Mouse (Mus musculus): Measurements from ENCODE around the gene E430018J23Rik. TPM values are rescaled to one million over a fixed set of nuclear protein-coding genes. Genes with fewer than 3 reads are reported as not detected.
"Not testable (repeated sequence)": the region's sequence is repeated elsewhere in the genome, so short reads cannot be mapped to it uniquely, and the experiment has no call there.

E430018J23Rik gene
- 1 to 10 TPM; 7.9 to 9.0 TPM for total RNA-seq (2021)

DNA sequence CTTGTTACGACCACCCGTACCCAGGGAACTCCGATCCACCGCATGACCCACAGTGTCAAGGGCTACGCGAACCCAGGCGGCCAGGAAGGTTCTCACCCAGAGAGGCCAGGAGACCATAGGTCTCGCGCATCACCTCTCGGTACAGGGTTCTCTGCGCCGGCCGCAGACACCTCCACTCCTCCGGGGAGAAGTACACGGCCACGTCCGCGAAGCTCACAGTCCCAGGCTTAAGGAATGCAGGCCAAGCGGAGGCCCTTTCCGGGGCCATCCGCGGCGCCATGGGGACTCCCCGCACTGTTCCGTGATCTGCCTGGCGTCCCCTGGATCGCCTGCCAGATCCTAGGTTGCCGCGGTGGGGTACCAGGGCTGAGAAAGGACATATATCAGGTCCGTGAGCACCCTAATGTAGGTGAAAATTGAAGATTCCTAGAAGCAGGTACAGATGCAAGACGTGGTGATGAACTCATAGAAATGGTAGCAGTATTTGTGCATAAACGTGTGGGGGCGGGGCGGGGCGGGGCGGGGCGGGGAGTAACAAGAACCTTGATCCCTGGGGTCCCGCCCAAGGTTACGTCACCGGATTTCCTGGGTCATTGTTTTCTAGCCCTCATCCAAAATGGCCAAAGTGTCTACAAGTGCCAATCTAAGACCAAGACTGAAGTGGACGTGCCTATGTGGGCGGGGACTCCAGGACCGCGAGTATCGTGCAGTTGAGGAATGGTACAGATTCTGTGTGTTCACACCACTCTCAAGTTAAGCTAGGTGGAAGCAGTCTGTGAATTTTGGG is at the start of gene E430018J23Rik:
Gene E430018J23Rik (minus strand): TSS at position 473 of the 787 bp plus-strand sequence.
- peak; percentile 81 to 91 for DNase-seq (ENCODE audit: extremely low spot score in 1 of 2, low spot score in 1 of 2)

DNA sequence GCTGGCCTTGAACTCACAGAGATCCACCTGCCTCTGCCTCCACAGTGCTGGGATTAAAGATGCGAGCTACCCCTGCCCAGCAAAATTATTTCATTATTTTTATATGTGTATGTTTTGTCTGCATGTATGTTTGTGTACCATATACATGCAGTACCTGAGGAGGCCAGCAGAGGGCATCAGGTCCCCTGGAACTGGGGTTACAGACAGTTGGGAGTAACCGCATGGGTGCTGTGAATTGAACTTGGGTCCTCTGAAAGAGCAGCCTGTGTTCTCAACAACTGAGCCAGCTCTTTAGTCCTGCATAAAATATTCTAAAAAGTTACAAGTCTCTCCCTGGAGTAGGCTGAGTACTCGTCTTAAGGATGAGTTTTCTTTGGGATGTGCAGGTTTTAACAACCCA is 44.3 kb upstream of the E430018J23Rik start:
- DNase-seq (ENCODE audit: extremely low spot score in 1 of 2, low spot score in 1 of 2), result no peak

GRCm38 (mm10) chr7:127435206-127435605 is 41.8 kb upstream of the E430018J23Rik start:
- no peak for DNase-seq (ENCODE audit: extremely low spot score in 1 of 2, low spot score in 1 of 2)

DNA sequence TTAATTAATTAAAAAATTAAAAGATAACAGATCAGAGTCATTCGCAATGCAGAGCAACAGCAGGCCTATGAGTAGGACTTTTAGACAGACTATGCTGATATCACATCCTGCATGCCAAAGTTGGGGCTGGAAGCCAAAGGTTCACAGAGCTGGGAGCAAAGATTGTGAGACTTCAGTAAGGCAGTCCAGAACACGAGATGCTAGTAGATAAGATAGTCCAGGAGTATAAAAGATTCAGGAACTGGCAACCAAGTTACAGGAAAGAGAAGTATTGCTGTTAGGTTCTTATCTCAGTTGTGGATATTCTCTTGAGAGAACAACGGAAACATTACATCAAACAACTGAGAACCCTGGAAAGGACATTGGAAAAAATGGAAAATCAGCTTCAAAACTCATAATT is 32.9 kb upstream of the E430018J23Rik start:
- no peak for DNase-seq (ENCODE audit: extremely low spot score in 1 of 2, low spot score in 1 of 2)

DNA sequence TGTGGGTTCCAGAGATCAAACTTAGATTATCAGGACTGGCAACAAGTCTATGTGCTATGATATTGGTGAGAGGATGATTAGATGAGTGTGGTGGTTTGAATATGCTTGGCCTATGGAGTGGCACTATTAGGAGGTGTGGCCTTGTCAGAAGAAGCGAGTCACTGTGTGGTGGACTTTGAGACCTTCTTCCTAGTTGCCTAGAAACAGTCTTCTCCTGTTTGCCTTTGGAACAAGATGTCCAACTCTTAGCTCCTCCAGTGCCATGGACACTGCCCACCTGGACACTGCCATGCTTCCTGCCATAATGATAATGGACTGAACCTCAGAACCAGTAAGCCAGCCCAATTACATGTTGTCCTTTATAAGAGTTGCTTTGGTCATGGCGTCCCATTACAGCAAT is 32.5 kb upstream of the E430018J23Rik start:
- DNase-seq (ENCODE audit: extremely low spot score in 1 of 2, low spot score in 1 of 2), result no peak

- no peak for DNase-seq (ENCODE audit: extremely low spot score in 1 of 2, low spot score in 1 of 2)
These were observed 31.9 kb upstream of the E430018J23Rik start for GRCm38 (mm10) chr7:127425291-127425690.

DNA sequence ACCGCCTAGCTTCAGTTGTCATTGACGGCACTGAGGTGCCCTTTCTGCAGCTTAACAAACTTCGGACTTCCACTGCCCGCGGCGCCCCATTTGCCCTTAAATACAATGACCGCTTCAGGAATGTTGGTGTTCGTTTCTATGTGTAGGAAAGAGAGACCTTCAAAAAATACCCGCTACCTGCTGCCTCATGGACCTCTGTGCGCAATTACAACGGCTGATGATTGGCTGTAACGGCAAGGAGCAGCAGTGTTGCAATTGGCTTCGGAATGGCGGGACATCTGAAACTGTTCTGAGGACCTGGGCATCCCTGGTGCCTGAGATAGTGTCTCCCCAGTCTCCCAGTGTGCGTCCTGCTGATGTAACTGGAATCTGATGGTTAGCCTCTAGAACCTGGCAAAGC is 28.8 kb upstream of the E430018J23Rik start:
- DNase-seq (ENCODE audit: extremely low spot score in 1 of 2, low spot score in 1 of 2), result peak in 1 of 2 experiments; percentile 33

- DNase-seq (ENCODE audit: extremely low spot score in 1 of 2, low spot score in 1 of 2), result peak; percentile 88 to 90
These were observed 28.2 kb upstream of the E430018J23Rik start, which contains the start of gene Zfp688 for GRCm38 (mm10) chr7:127421388-127422191. TSS of gene Zfp688 (minus strand) at chr7:127422068.

- DNase-seq (ENCODE audit: extremely low spot score in 1 of 2, low spot score in 1 of 2), result no peak
These were observed 18.0 kb upstream of the E430018J23Rik start for GRCm38 (mm10) chr7:127411418-127411817.

- peak; percentile 70 to 85 for DNase-seq (ENCODE audit: extremely low spot score in 1 of 2, low spot score in 1 of 2)
These were observed 12.9 kb upstream of the E430018J23Rik start, which contains the start of gene Zfp764 for GRCm38 (mm10) chr7:127406002-127406987. TSS of gene Zfp764 (minus strand) at chr7:127406822.

- not testable (repeated sequence) for DNase-seq (ENCODE audit: extremely low spot score in 1 of 2, low spot score in 1 of 2)
These were observed 10.7 kb upstream of the E430018J23Rik start for GRCm38 (mm10) chr7:127404101-127404500.

GRCm38 (mm10) chr7:127402980-127403379 is 9.6 kb upstream of the E430018J23Rik start:
- no peak for DNase-seq (ENCODE audit: extremely low spot score in 1 of 2, low spot score in 1 of 2)

- DNase-seq (ENCODE audit: extremely low spot score in 1 of 2, low spot score in 1 of 2), result no peak
These were observed 6.9 kb upstream of the E430018J23Rik start for GRCm38 (mm10) chr7:127400355-127400754.

DNA sequence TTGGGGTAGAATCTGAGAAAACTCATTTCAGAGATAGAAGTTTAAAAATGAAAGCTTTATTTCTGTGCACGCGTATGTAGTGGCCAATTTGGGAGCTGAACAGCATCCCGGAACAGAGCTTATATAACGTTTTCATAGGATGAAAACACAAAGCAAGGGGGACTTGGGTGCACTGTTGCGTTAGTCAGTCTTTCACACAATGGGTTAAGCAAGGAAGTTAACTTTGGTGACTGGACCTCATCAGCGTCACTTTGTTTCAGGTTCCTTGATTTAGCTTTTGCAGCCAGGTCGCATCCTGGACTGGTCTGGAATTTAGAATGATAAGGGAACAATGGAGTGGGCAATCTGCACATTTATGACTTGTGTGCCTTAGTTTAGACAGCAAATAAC is 510 bp upstream of the E430018J23Rik start:
- no peak for DNase-seq (ENCODE audit: extremely low spot score in 1 of 2, low spot score in 1 of 2)

DNA sequence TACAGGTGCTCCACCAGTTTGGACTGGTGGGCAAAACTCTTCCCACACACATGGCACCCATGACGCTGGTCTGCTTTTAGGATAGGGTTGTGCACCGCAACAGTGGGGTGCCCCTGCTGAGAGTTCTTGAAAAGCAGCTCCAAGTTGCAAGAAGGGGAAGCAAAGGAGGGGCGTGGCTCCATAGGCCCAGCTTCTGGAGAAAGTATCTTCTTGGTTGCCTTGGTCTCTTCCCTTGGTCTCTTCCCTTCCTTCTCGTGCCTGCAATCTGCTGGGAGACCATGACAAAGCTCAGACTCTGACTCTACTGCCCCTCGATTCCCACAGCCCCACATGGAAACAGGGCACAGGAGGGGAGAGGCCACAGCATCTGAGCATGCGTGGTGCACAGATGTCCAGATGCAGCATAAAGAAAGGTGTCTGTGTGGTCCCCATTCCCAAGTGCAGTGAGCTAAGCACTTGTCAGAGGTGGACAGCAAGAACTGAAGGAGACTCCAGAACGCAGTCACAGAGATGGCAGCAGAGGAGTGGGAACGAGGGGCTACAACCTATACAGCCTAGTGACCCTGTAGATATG is 1.1 kb downstream of the E430018J23Rik start:
- DNase-seq (ENCODE audit: extremely low spot score in 1 of 2, low spot score in 1 of 2), result no peak

- no peak for DNase-seq (ENCODE audit: extremely low spot score in 1 of 2, low spot score in 1 of 2)
These were observed 1.9 kb downstream of the E430018J23Rik start for GRCm38 (mm10) chr7:127391538-127391937.

- DNase-seq (ENCODE audit: extremely low spot score in 1 of 2, low spot score in 1 of 2), result no peak
These were observed 3.1 kb downstream of the E430018J23Rik start for GRCm38 (mm10) chr7:127390306-127390705.

GRCm38 (mm10) chr7:127388201-127388600 is 5.2 kb downstream of the E430018J23Rik start:
- DNase-seq (ENCODE audit: extremely low spot score in 1 of 2, low spot score in 1 of 2), result not testable (repeated sequence)

DNA sequence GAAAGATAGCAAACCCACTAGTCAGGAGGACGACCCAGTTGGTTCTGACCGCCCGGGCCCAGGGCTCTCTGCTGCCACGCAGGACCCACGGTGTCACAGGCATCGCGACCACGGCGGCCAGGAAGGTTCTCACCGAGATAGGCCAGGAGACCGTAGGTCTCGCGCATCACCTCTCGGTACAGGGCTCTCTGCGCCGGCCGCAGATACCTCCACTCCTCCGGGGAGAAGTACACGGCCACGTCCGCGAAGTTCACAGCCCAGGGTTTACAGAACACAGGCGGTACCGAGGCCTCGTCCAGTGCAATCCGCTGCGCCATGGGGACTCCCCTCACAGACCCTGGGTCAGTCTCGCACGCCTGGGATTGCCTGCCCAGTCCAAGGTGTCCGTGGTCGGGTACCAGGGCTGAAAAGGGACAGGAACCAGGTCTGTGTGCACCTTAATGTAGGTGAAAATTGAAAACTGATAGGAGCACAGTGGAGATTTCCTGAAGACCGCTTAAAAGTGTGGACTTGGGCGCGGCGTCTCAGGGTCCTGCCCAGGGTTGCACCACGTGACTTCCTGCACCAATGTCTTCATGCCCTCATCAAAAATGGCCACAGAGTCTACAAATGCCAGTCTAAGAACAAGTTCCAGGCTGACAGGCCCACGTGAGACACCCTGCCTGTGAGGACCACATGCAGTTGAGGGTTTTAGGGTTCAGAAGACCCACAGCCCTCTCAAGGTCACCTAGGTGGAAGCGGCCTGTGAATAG is 6.6 kb downstream of the E430018J23Rik start, which contains the start of gene 9130019O22Rik:
Gene 9130019O22Rik (minus strand): TSS at position 526 of the 752 bp plus-strand sequence.
- DNase-seq (ENCODE audit: extremely low spot score in 1 of 2, low spot score in 1 of 2), result peak; percentile 59 to 90
